Mouse (Mus musculus): Measurements from ENCODE around the gene Rgs6.

DNA sequence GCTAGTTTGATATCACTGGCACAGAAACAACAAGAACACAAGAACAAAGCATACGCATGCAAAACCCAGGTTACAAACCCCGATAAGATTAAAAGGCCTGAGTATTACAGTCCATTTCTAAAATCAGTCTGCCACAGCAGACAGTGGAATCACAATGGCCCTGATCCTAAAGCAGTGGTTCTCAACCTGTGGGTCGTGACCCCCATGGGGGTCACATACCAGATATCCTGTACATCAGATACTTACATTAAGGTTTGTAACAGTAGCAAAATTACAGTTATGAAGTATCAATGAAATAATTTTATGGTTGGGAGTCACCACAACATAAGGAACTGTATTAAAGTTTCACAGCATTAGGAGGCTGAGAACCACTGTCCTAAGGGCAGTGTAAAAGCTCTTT is 488.1 kb downstream of the Rgs6 start:
- TF ChIP-seq CTCF (conservative IDR thresholded peaks at IDR 0.05; ENCODE audit: insufficient read depth, insufficient read length, low read depth, low read length), result no peak
- TF ChIP-seq POLR2A (IDR thresholded peaks at IDR 0.05; ENCODE audit: low read depth, low read length), result no peak

All from kidney, adult 2 months (tissue).